Mouse (Mus musculus) MEL (cell line): ENCODE results near the gene Fst.

Experiments
- CTCF ChIP-seq, 3 experiments: IDR thresholded peaks in 2 of 3; conservative IDR thresholded peaks in 1 of 3; 2 replicates each; pipeline ENCODE4 v1.5.1; 2011 to 2012; ENCODE audit warnings: low read length in 3 of 3, low read depth in 2 of 3, mild to moderate bottlenecking in 2 of 3, improper control_type of control experiment in 1 of 3, inconsistent platforms in 1 of 3, mixed read lengths in 1 of 3, moderate library complexity in 1 of 3; ENCODE audit not compliant: control insufficient read depth in 1 of 3, insufficient read depth in 1 of 3, poor library complexity in 1 of 3, severe bottlenecking in 1 of 3
- GABPA ChIP-seq: IDR thresholded peaks from 2 replicates; pipeline ENCODE4 v1.6.1; 2012; ENCODE audit warnings: low read depth, mild to moderate bottlenecking, inconsistent platforms, low read length, improper control_type of control experiment, moderate library complexity
- HCFC1 ChIP-seq: IDR thresholded peaks from 2 replicates; pipeline ENCODE4 v1.6.1; 2012; ENCODE audit warnings: low read depth, mild to moderate bottlenecking, inconsistent platforms, low read length, improper control_type of control experiment, moderate library complexity
- MAX ChIP-seq: IDR thresholded peaks from 2 replicates; pipeline ENCODE4 v1.6.1; 2011; ENCODE audit warnings: low read length, improper control_type of control experiment
- MEF2A ChIP-seq: IDR thresholded peaks from 2 replicates; pipeline ENCODE4 v1.6.1; 2014; ENCODE audit warnings: low read depth, mild to moderate bottlenecking, inconsistent platforms, low read length, improper control_type of control experiment; ENCODE audit not compliant: poor library complexity, insufficient replicate concordance, severe bottlenecking; ENCODE audit errors: extremely low read depth
- POLR2A ChIP-seq, 2 experiments: IDR thresholded peaks; 2 replicates each; pipeline ENCODE4 v1.6.1; 2011 to 2012; ENCODE audit warnings: low read length in 2 of 2, mild to moderate bottlenecking in 2 of 2, control low read depth in 1 of 2, improper control_type of control experiment in 1 of 2, low read depth in 1 of 2, moderate library complexity in 1 of 2; ENCODE audit not compliant: control insufficient read depth in 1 of 2, insufficient read depth in 1 of 2, poor library complexity in 1 of 2
- TAL1 ChIP-seq: IDR thresholded peaks from 2 replicates; pipeline ENCODE4 v1.6.1; 2012; ENCODE audit warnings: mild to moderate bottlenecking, inconsistent platforms, low read length, moderate library complexity, mixed read lengths
- USF1 ChIP-seq: IDR thresholded peaks from 2 replicates; pipeline ENCODE4 v1.6.1; 2014; ENCODE audit warnings: low read depth, mild to moderate bottlenecking, inconsistent platforms, low read length, improper control_type of control experiment, moderate library complexity
- ZKSCAN1 ChIP-seq: IDR thresholded peaks from 2 replicates; pipeline ENCODE4 v1.6.1; 2012; ENCODE audit warnings: low read depth, mild to moderate bottlenecking, inconsistent platforms, low read length, improper control_type of control experiment, moderate library complexity

DNA sequence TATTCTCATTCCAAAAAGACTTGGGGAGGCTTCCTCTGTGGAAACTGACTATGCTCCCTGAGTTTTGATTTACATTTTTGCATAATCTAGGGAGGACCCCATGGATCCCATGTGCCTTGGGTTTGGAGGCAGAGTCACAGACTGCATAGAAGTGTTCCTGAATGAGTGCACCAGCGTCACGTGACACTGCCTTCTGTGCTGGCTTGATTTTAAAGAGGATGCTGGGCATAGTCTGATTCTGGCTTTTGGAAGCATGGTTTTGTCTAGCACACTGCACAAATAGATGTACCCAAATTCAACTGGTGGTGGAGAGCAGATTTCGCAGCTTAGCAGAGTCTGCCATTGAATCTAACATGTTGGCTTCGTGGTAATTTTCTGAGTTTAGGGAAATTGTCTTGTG is 19.6 kb upstream of the Fst start:
- TF ChIP-seq MAX, result no peak
- no peak for TF ChIP-seq CTCF (IDR thresholded peaks at IDR 0.05 in 2 of 3, conservative IDR thresholded peaks at IDR 0.05 in 1 of 3; ENCODE audit: control insufficient read depth in 1 of 3, insufficient read depth in 1 of 3, low read depth in 2 of 3, low read length in 3 of 3, poor library complexity in 1 of 3, severe bottlenecking in 1 of 3)
- TF ChIP-seq TAL1, result no peak
- no peak for TF ChIP-seq POLR2A (IDR thresholded peaks at IDR 0.05; ENCODE audit: control insufficient read depth in 1 of 2, insufficient read depth in 1 of 2, low read depth in 1 of 2, low read length in 2 of 2, poor library complexity in 1 of 2)
- no peak for TF ChIP-seq USF1
- TF ChIP-seq GABPA, result no peak
- TF ChIP-seq ZKSCAN1, result no peak
- TF ChIP-seq MEF2A, result no peak
- TF ChIP-seq HCFC1, result no peak
